Mouse (Mus musculus) lung, embryonic 14.5 days (tissue): ENCODE data around the gene Marveld3. TPM values are rescaled to one million over a fixed set of nuclear protein-coding genes. Genes with fewer than 3 reads are reported as not detected.

Experiments used
- ATAC-seq: fragments of 200-750 bp; cut with Nextera tagmentation; 2 replicates; pipeline ENCODE4 v1.8.0; 2017; ENCODE audit warnings: mild to moderate bottlenecking, moderate TSS enrichment, moderate library complexity; ENCODE audit not compliant: insufficient read depth
- DNase-seq: peaks from one replicate; pipeline ENCODE4 v3.0.0-alpha.2; 2015
- H3K27ac ChIP-seq: fragments of 300-500 bp; sonication (generic); 2 replicates; pipeline ENCODE4 v1.5.1; 2014; ENCODE audit warnings: low read depth, mild to moderate bottlenecking, moderate library complexity
- H3K27me3 ChIP-seq: fragments of 300-500 bp; sonication (generic); 2 replicates; pipeline ENCODE4 v1.6.1; 2014; ENCODE audit warnings: low read length, control low read depth; ENCODE audit not compliant: insufficient read depth
- H3K36me3 ChIP-seq: fragments of 300-500 bp; sonication (generic); 2 replicates; pipeline ENCODE4 v1.6.1; 2014; ENCODE audit warnings: control low read depth; ENCODE audit not compliant: insufficient read depth
- H3K4me1 ChIP-seq: fragments of 300-500 bp; sonication (generic); 2 replicates; pipeline ENCODE4 v1.6.1; 2014; ENCODE audit warnings: antibody characterized with exemption, control low read depth; ENCODE audit not compliant: insufficient read depth
- H3K4me2 ChIP-seq: fragments of 300-500 bp; sonication (generic); 2 replicates; pipeline ENCODE4 v1.6.1; 2014; ENCODE audit warnings: mild to moderate bottlenecking
- H3K4me3 ChIP-seq: fragments of 300-500 bp; sonication (generic); 2 replicates; pipeline ENCODE4 v1.5.1; 2014; ENCODE audit warnings: low read depth, low read length
- H3K9ac ChIP-seq: fragments of 300-500 bp; sonication (generic); 2 replicates; pipeline ENCODE4 v1.6.1; 2014
- H3K9me3 ChIP-seq: fragments of 300-500 bp; sonication (generic); 2 replicates; pipeline ENCODE4 v1.6.1; 2016; ENCODE audit warnings: low read depth, low read length, control low read depth
- CTCF ChIP-seq: IDR thresholded peaks from 2 replicates; pipeline ENCODE4 v1.5.1; 2016; ENCODE audit warnings: antibody characterized with exemption, low read depth
- WGBS: fragments of 180-500 bp; shearing (Covaris S2); extraction: QIAGEN DNeasy Blood & Tissue Kit; methylation state at CpG from one replicate; pipeline ENCODE4 v1.1.7; 2014; 5-methylcytosine and 5-hydroxymethylcytosine counted together
- polyA plus RNA-seq: library from polyadenylated mRNA; unstranded; fragments of >200 nt; fragmentation: Nextera tagmentation; extraction: Ambion mirVana; gene quantifications from 2 replicates; pipeline ENCODE4 v1.2.1, GENCODE M21; 2014

Gene Marveld3
- polyA plus RNA-seq, 1 experiment from 2014 or later, result 6.3 TPM

DNA sequence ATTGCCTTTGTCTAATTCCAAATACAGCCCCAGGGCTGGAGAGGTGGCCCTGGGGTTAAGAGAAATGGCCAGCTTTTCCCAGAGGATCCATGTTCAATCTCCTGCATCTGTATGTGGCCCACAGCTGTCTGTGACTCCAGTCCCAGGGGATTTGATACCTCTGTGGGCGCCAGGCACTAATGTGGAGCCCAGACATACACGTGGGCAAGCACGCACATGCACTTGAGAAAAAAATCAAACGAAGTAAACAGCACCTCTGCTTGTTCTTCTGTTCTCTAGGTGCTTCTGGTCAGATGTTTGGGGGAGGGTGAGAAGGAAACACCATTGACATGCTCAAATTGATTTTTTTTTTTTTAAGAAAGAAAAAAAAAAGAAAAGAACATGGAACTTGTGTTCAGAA, 2.1 kb upstream of the Marveld3 start:
- Histone ChIP-seq H3K9me3 (no peaks in the 10 kb centered on the region), H3K36me3 (no peaks in the 10 kb centered on the region), H3K4me1 (no peaks in the 10 kb centered on the region; the same call in 1 of the 2 replicates), H3K27ac (no peak overlapping the region), H3K27me3 (peaks cover 26% of the 10 kb centered on the region), H3K9ac (no peak overlapping the region), H3K4me2 (no peak overlapping the region), H3K4me3 (no peak overlapping the region)
- no peak for TF ChIP-seq CTCF
- WGBS, result 63% methylated on average over 4 of the region's 4 CpGs
- ATAC-seq, result no peak
- DNase-seq, result no peak

DNA sequence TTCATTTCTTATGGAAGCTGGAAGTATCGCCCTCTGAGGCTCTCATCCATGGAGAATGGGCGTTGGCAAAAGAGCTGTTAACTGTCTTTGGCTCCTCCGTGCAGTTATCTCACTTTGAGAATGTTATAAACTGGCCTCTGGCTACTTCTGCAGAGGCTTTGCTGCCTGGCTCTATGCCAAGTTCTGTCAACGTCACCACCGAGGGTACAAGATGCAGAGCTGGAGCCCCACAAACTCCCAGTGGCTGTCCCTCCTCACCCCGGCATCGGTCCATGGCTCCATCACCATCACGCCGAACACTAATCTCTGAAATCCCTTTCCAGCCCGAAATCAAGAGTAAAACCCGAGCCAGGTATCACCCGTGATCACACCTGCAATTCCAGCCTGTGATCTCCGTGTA, 1.4 kb upstream of the Marveld3 start:
- H3K4me3 ChIP-seq, result no peak overlapping the region
- no peak for TF ChIP-seq CTCF

DNA sequence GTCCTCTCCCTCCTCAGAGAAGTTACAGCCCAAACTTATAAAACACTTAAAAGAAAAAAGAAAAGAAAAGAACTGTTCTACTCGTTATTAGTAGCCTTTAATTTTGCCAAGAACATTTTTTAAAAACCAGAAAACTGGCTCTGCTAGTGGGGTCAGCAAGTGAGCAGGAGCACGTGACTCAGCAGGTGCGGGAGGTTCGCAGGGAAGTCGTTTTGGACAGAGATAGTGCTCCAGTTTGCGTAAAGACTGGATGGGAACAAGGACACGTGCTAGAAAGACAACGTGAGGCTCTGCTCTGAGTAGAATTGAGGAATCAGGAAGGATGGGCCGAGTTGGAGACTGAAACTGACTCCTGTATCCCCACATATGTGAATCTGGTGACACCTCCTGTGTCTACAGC, 893 bp upstream of the Marveld3 start:
- Histone ChIP-seq H3K27ac (no peak overlapping the region), H3K9me3 (no peaks in the 10 kb centered on the region), H3K27me3 (peaks cover 16% of the 10 kb centered on the region), H3K4me1 (no peaks in the 10 kb centered on the region; the same call in none of the 2 replicates), H3K4me3 (no peak overlapping the region), H3K9ac (no peak overlapping the region), H3K36me3 (no peaks in the 10 kb centered on the region), H3K4me2 (no peak overlapping the region)
- no peak for ATAC-seq
- no peak for DNase-seq
- 67% methylated on average over 9 of the region's 9 CpGs for WGBS
- TF ChIP-seq CTCF, result no peak

More for the DNA sequence above, 1.4 kb upstream of the Marveld3 start:
- Histone ChIP-seq H3K9me3 (no peaks in the 10 kb centered on the region), H3K27ac (no peak overlapping the region), H3K4me2 (no peak overlapping the region), H3K36me3 (no peaks in the 10 kb centered on the region), H3K27me3 (peaks cover 20% of the 10 kb centered on the region), H3K4me1 (no peaks in the 10 kb centered on the region; the same call in 1 of the 2 replicates), H3K9ac (no peak overlapping the region)
- DNase-seq (peak; percentile 34), ATAC-seq (no peak)
- 48% methylated on average over 13 of the region's 13 CpGs for WGBS

DNA sequence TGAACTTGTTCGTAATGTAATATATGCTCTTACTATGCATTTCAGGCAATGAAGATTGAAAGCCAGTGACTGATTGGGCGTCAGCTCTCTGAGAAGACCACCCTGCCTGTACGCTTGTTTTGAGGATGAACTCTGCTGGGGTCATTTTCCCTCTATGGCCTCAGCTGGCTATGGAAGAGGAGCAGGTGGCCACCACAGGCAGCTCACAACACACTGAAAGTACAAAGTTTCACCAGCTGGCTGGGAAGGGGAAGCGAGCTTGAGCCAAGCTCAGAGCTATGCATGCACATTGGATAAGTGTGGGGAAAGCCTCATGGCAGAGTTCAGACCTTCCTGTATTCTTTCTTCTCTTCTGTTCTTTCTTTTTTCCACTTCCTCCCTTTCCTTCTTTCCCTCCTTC, 2.9 kb downstream of the Marveld3 start:
- Histone ChIP-seq H3K4me1 (peaks cover 7% of the 10 kb centered on the region), H3K9ac (no peak overlapping the region), H3K4me2 (no peak overlapping the region), H3K27ac (no peak overlapping the region), H3K9me3 (no peaks in the 10 kb centered on the region), H3K27me3 (peaks cover 16% of the 10 kb centered on the region), H3K4me3 (no peak overlapping the region), H3K36me3 (no peaks in the 10 kb centered on the region)
- ATAC-seq (no peak), DNase-seq (no peak)
- no peak for TF ChIP-seq CTCF
- 61% methylated on average over 4 of the region's 4 CpGs for whole genome bisulfite sequencing

- peak overlapping the region; percentile 73 for H3K27ac ChIP-seq
- DNase-seq (peak; percentile 12), ATAC-seq (no peak)
- peaks cover 16% of the 10 kb centered on the region for H3K27me3 ChIP-seq
- H3K4me2 ChIP-seq, result no peak overlapping the region
- no peak for TF ChIP-seq CTCF
- WGBS, result 20% methylated on average over 12 of the region's 12 CpGs
- no peaks in the 10 kb centered on the region for H3K36me3 ChIP-seq
- H3K4me3 ChIP-seq, result no peak overlapping the region
- peaks cover 7% of the 10 kb centered on the region for H3K4me1 ChIP-seq
- no peak overlapping the region for H3K9ac ChIP-seq
- H3K9me3 ChIP-seq, result no peaks in the 10 kb centered on the region
Observed at GRCm38 (mm10) chr8:109958036-109958655, 3.9 kb downstream of the Marveld3 start.

DNA sequence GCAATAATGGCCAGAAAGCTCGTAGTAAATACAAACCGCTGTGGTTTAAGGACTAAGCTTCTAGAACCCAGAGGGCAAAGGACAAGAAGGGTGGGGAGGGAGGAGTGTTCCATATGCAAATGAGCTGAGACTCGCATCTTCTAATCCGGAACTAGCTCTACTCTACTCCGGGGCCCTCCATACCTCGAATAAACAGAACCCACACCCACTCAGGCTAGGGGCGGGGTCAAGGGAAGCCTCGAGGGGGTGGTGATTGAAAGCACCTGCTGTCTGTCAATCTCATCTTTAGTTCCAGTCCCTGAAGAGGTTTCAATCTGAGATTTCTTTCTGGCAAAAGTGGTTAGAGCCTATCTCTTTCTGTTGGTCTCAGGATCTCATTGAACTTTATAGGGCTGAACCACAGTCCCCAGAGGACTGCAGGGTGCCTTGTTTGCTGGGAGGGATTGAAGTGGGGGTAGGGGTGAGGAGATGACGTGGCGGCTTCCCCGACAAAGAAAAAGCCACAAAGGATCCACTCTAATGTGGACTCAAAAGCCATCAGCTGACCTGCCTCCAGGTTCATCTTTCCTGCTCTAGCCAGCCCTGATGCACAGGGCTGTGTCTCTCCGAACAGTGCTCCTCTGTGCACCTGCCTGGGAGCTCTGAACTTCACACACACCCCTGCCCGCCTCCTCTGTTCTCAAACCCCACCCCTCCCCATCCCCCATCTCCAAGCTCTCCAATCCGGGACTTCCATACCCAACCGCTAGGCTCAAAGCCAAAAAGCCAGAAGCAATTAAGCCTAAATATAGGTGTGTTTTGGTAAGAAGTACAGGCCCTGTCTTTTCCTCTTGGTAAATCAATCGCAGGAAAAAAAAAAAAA, 4.6 kb downstream of the Marveld3 start:
- DNase-seq, result peak; percentile 57
- Histone ChIP-seq H3K9ac (no peak overlapping the region), H3K9me3 (no peaks in the 10 kb centered on the region), H3K36me3 (no peaks in the 10 kb centered on the region), H3K27ac (no peak overlapping the region), H3K4me1 (peaks cover 7% of the 10 kb centered on the region), H3K4me3 (no peak overlapping the region), H3K4me2 (peak overlapping the region; percentile 27; the same call in 1 of the 2 replicates), H3K27me3 (peaks cover 13% of the 10 kb centered on the region)
- TF ChIP-seq CTCF, result no peak; the same call in 1 of the 2 replicates
- WGBS, result 8% methylated on average over 16 of the region's 16 CpGs
- peak; percentile 68; the same call in 1 of the 2 replicates for ATAC-seq

DNA sequence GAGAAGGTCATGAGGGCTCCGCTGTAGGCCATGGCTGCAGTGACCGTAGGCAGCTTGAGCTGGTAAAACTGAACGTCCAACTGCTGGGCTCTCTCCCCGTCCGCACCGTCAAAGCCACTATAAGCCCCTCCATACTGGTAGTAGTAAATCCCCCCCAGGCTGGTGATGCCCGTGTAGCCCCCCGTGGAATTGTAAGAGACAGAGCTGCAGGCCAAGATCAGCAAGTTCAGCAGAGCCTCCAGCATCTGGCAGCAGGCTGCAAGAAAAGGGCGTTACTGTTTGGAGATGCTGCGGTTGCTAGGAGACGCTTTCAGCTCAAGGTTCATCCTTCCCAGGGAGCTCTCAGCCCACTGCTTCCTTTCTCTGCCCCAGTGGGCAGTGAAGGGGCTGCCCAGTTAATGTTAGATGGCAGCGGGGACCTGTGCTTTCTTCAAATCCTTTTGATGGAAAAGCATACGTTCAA, 7.5 kb downstream of the Marveld3 start:
- no peaks in the 10 kb centered on the region for H3K36me3 ChIP-seq
- no peak for ATAC-seq
- no peak for TF ChIP-seq CTCF
- H3K9ac ChIP-seq, result no peak overlapping the region
- H3K27ac ChIP-seq, result no peak overlapping the region
- H3K27me3 ChIP-seq, result no peaks in the 10 kb centered on the region
- no peaks in the 10 kb centered on the region for H3K9me3 ChIP-seq
- WGBS, result 51% methylated on average over 13 of the region's 13 CpGs
- H3K4me2 ChIP-seq, result no peak overlapping the region
- H3K4me3 ChIP-seq, result no peak overlapping the region
- H3K4me1 ChIP-seq, result peaks cover 7% of the 10 kb centered on the region; the same call in 1 of the 2 replicates
- peak; percentile 15 for DNase-seq
